Mouse (Mus musculus): ENCODE measurements around the gene Ctdspl. TPM values are rescaled to one million over a fixed set of nuclear protein-coding genes. Genes with fewer than 3 reads are reported as not detected.

Gene Ctdspl
- polyA plus RNA-seq, 2 experiments, result 2.3 to 3.6 TPM

GRCm38 (mm10) chr9:118900677-118901076, 25.6 kb upstream of the Ctdspl start:
- no peak overlapping the region for H3K4me2 ChIP-seq (ENCODE audit: low read depth)
- no peaks in the 10 kb centered on the region for H3K36me3 ChIP-seq (replicated peaks; ENCODE audit: control insufficient read depth, insufficient read depth, low read depth)
- 55% methylated on average over 2 of the region's 2 CpGs for WGBS (ENCODE audit: insufficient replicate concordance)
- no peaks in the 10 kb centered on the region for H3K9me3 ChIP-seq (ENCODE audit: control insufficient read depth, low read length)
- ATAC-seq (ENCODE audit: insufficient read depth) (no peak), DNase-seq (ENCODE audit: low read depth in 3 of 3, low spot score in 3 of 3) (no peak)
- H3K4me1 ChIP-seq (replicated peaks; ENCODE audit: control insufficient read depth in 2 of 2, insufficient read depth in 2 of 2, low read length in 1 of 2), result no peaks in the 10 kb centered on the region
- H3K27me3 ChIP-seq (ENCODE audit: control insufficient read depth, insufficient read depth, low read length), result no peaks in the 10 kb centered on the region
- no peak for TF ChIP-seq EP300 (IDR thresholded peaks at IDR 0.05; ENCODE audit: low read depth)
- no peak for TF ChIP-seq CTCF (IDR thresholded peaks at IDR 0.05; ENCODE audit: low read depth)
- no peak overlapping the region for H3K4me3 ChIP-seq (ENCODE audit: insufficient read depth in 1 of 2, low read depth in 2 of 2, low read length in 2 of 2)
- H3K9ac ChIP-seq (replicated peaks), result no peak overlapping the region
- H3K27ac ChIP-seq, result no peak overlapping the region

GRCm38 (mm10) chr9:118901917-118902316, 24.3 kb upstream of the Ctdspl start:
- no peak overlapping the region for H3K4me2 ChIP-seq (ENCODE audit: low read depth)
- no peak overlapping the region for H3K9ac ChIP-seq (replicated peaks)
- no peaks in the 10 kb centered on the region for H3K27me3 ChIP-seq (ENCODE audit: control insufficient read depth, insufficient read depth, low read length)
- DNase-seq (ENCODE audit: low read depth in 3 of 3, low spot score in 3 of 3) (no peak), ATAC-seq (ENCODE audit: insufficient read depth) (no peak)
- H3K9me3 ChIP-seq (ENCODE audit: control insufficient read depth, low read length), result no peaks in the 10 kb centered on the region
- no peak overlapping the region for H3K27ac ChIP-seq
- H3K4me1 ChIP-seq (replicated peaks; ENCODE audit: control insufficient read depth in 2 of 2, insufficient read depth in 2 of 2, low read length in 1 of 2), result no peaks in the 10 kb centered on the region
- TF ChIP-seq CTCF (IDR thresholded peaks at IDR 0.05; ENCODE audit: low read depth), result no peak
- TF ChIP-seq EP300 (IDR thresholded peaks at IDR 0.05; ENCODE audit: low read depth), result no peak
- H3K36me3 ChIP-seq (replicated peaks; ENCODE audit: control insufficient read depth, insufficient read depth, low read depth), result no peaks in the 10 kb centered on the region
- WGBS (ENCODE audit: insufficient replicate concordance), result 60% methylated on average over 6 of the region's 6 CpGs
- H3K4me3 ChIP-seq (ENCODE audit: insufficient read depth in 1 of 2, low read depth in 2 of 2, low read length in 2 of 2), result no peak overlapping the region

- ATAC-seq (ENCODE audit: insufficient read depth) (no peak), DNase-seq (ENCODE audit: low read depth in 3 of 3, low spot score in 3 of 3) (no peak)
- Histone ChIP-seq H3K27ac (no peak overlapping the region), H3K36me3 (replicated peaks; ENCODE audit: control insufficient read depth, insufficient read depth, low read depth) (no peaks in the 10 kb centered on the region), H3K4me2 (ENCODE audit: low read depth) (no peak overlapping the region), H3K9me3 (ENCODE audit: control insufficient read depth, low read length) (no peaks in the 10 kb centered on the region), H3K9ac (replicated peaks) (no peak overlapping the region), H3K27me3 (ENCODE audit: control insufficient read depth, insufficient read depth, low read length) (no peaks in the 10 kb centered on the region), H3K4me1 (replicated peaks; ENCODE audit: control insufficient read depth in 2 of 2, insufficient read depth in 2 of 2, low read length in 1 of 2) (no peaks in the 10 kb centered on the region), H3K4me3 (ENCODE audit: insufficient read depth in 1 of 2, low read depth in 2 of 2, low read length in 2 of 2) (no peak overlapping the region)
- TF ChIP-seq EP300 (IDR thresholded peaks at IDR 0.05; ENCODE audit: low read depth), result no peak
- peak; percentile 89 for TF ChIP-seq CTCF (IDR thresholded peaks at IDR 0.05; ENCODE audit: low read depth)
- 43% methylated on average over 18 of the region's 18 CpGs for WGBS (ENCODE audit: insufficient replicate concordance)
These were observed 18.2 kb upstream of the Ctdspl start for GRCm38 (mm10) chr9:118907934-118908620.

GRCm38 (mm10) chr9:118913048-118913447, 13.2 kb upstream of the Ctdspl start:
- ATAC-seq (ENCODE audit: insufficient read depth) (no peak), DNase-seq (ENCODE audit: low read depth in 3 of 3, low spot score in 3 of 3) (no peak)
- Histone ChIP-seq H3K9ac (replicated peaks) (no peak overlapping the region), H3K27ac (no peak overlapping the region), H3K4me1 (replicated peaks; ENCODE audit: control insufficient read depth in 2 of 2, insufficient read depth in 2 of 2, low read length in 1 of 2) (no peaks in the 10 kb centered on the region), H3K9me3 (ENCODE audit: control insufficient read depth, low read length) (no peaks in the 10 kb centered on the region), H3K27me3 (ENCODE audit: control insufficient read depth, insufficient read depth, low read length) (no peaks in the 10 kb centered on the region), H3K4me2 (ENCODE audit: low read depth) (no peak overlapping the region), H3K36me3 (replicated peaks; ENCODE audit: control insufficient read depth, insufficient read depth, low read depth) (no peaks in the 10 kb centered on the region), H3K4me3 (ENCODE audit: insufficient read depth in 1 of 2, low read depth in 2 of 2, low read length in 2 of 2) (no peak overlapping the region)
- WGBS (ENCODE audit: insufficient replicate concordance), result 44% methylated on average over 9 of the region's 9 CpGs
- TF ChIP-seq EP300 (IDR thresholded peaks at IDR 0.05; ENCODE audit: low read depth), result no peak
- no peak for TF ChIP-seq CTCF (IDR thresholded peaks at IDR 0.05; ENCODE audit: low read depth)

- no peak overlapping the region for H3K4me2 ChIP-seq (ENCODE audit: low read depth)
- no peak overlapping the region for H3K27ac ChIP-seq
- TF ChIP-seq CTCF (IDR thresholded peaks at IDR 0.05; ENCODE audit: low read depth) (no peak), EP300 (IDR thresholded peaks at IDR 0.05; ENCODE audit: low read depth) (no peak)
- H3K36me3 ChIP-seq (replicated peaks; ENCODE audit: control insufficient read depth, insufficient read depth, low read depth), result no peaks in the 10 kb centered on the region
- no peak overlapping the region for H3K9ac ChIP-seq (replicated peaks)
- H3K4me1 ChIP-seq (replicated peaks; ENCODE audit: control insufficient read depth in 2 of 2, insufficient read depth in 2 of 2, low read length in 1 of 2), result no peaks in the 10 kb centered on the region
- no peaks in the 10 kb centered on the region for H3K27me3 ChIP-seq (ENCODE audit: control insufficient read depth, insufficient read depth, low read length)
- no peaks in the 10 kb centered on the region for H3K9me3 ChIP-seq (ENCODE audit: control insufficient read depth, low read length)
- 40% methylated on average over 3 of the region's 3 CpGs for WGBS (ENCODE audit: insufficient replicate concordance)
- H3K4me3 ChIP-seq (ENCODE audit: insufficient read depth in 1 of 2, low read depth in 2 of 2, low read length in 2 of 2), result no peak overlapping the region
- DNase-seq (ENCODE audit: low read depth in 3 of 3, low spot score in 3 of 3) (no peak), ATAC-seq (ENCODE audit: insufficient read depth) (no peak)
These were observed 12.6 kb upstream of the Ctdspl start for GRCm38 (mm10) chr9:118913613-118914012.
